Mouse (Mus musculus): ENCODE measurements around the gene Gpx3.
A peak's percentile ranks its signal among the peaks of the same experiment; 100 is the strongest.

Gpx3 gene

GRCm38 (mm10) chr11:54912503-54913316 lies 10.5 kb downstream of the Gpx3 start:
- TF ChIP-seq CTCF (conservative IDR thresholded peaks at IDR 0.05; ENCODE audit: low read length) = no peak
- no peak for TF ChIP-seq NANOG (IDR thresholded peaks at IDR 0.05; ENCODE audit: borderline replicate concordance, low read length)
- TF ChIP-seq POU5F1 (IDR thresholded peaks at IDR 0.05; ENCODE audit: borderline replicate concordance, low read length) = no peak
- no peak overlapping the region for H3K4me3 ChIP-seq (replicated peaks; ENCODE audit: low read length)

DNA sequence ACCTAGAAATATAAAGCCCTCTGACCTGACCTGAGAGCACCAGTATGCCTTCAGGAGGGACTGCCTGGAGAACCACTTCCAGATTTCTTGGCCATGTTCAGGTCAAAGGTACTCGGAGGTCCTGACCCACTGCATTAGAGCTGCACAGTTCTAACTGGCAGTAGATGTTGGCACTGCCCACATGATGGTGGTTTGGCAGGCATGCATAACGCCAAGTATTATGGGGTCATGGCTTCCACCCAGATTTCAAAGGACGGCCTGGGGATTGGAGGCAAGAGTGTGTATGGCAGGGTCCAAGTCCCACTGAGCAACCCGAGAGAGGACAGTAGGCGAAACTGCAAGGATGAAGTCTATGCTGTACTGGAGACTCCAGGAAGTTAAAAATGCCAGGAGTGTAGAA lies 11.6 kb downstream of the Gpx3 start:
- H3K36me3 ChIP-seq (ENCODE audit: insufficient read depth, low read length) = peaks cover 100% of the 10 kb centered on the region
- peaks cover 25% of the 10 kb centered on the region for H3K4me1 ChIP-seq (replicated peaks; ENCODE audit: low read depth, low read length)
- no peaks in the 10 kb centered on the region for H3K9me3 ChIP-seq (ENCODE audit: low read length)
- TF ChIP-seq CTCF (conservative IDR thresholded peaks at IDR 0.05; ENCODE audit: low read length) = no peak
- TF ChIP-seq NANOG (IDR thresholded peaks at IDR 0.05; ENCODE audit: borderline replicate concordance, low read length) = no peak
- TF ChIP-seq POU5F1 (IDR thresholded peaks at IDR 0.05; ENCODE audit: borderline replicate concordance, low read length) = no peak
- no peak overlapping the region for H3K4me3 ChIP-seq (replicated peaks; ENCODE audit: low read length)
- H3K27me3 ChIP-seq (ENCODE audit: insufficient read depth, low read length) = no peaks in the 10 kb centered on the region

More at GRCm38 (mm10) chr11:54912503-54913316, 10.5 kb downstream of the Gpx3 start:
- Histone ChIP-seq H3K4me1 (replicated peaks; ENCODE audit: low read depth, low read length) (peaks cover 23% of the 10 kb centered on the region), H3K9me3 (ENCODE audit: low read length) (no peaks in the 10 kb centered on the region), H3K36me3 (ENCODE audit: insufficient read depth, low read length) (peaks cover 100% of the 10 kb centered on the region), H3K27me3 (ENCODE audit: insufficient read depth, low read length) (no peaks in the 10 kb centered on the region)

DNA sequence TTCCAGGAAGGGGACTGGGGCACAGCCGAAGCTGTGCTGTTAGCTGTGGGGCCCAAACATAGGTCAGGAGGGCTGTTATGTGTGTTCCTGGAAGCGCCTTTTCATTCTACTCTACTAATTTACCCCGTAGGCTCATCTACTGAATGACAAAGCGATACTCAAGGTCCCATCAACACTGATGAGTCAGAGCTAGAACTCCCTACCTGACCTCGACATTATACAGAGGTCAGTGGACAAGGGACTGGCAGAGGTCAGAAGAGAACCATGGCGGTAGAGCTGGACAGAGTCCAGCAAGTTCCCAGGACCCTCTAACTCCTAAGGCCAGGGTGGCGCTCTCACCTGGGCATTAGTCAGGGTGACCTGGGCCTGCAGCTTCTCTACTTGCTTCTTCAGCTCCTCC lies 15.2 kb downstream of the Gpx3 start:
- Histone ChIP-seq H3K27me3 (ENCODE audit: insufficient read depth, low read length) (no peaks in the 10 kb centered on the region), H3K36me3 (ENCODE audit: insufficient read depth, low read length) (peaks cover 100% of the 10 kb centered on the region), H3K9me3 (ENCODE audit: low read length) (no peaks in the 10 kb centered on the region), H3K4me1 (replicated peaks; ENCODE audit: low read depth, low read length) (peaks cover 25% of the 10 kb centered on the region), H3K4me3 (replicated peaks; ENCODE audit: low read length) (no peak overlapping the region)
- TF ChIP-seq NANOG (IDR thresholded peaks at IDR 0.05; ENCODE audit: borderline replicate concordance, low read length) = peak; percentile 29; the same call in 1 of the 2 replicates
- no peak for TF ChIP-seq POU5F1 (IDR thresholded peaks at IDR 0.05; ENCODE audit: borderline replicate concordance, low read length)

GRCm38 (mm10) chr11:54918273-54918672 lies 16.0 kb downstream of the Gpx3 start:
- Histone ChIP-seq H3K4me3 (replicated peaks; ENCODE audit: low read length) (no peak overlapping the region), H3K4me1 (replicated peaks; ENCODE audit: low read depth, low read length) (peaks cover 30% of the 10 kb centered on the region), H3K36me3 (ENCODE audit: insufficient read depth, low read length) (peaks cover 100% of the 10 kb centered on the region), H3K9me3 (ENCODE audit: low read length) (no peaks in the 10 kb centered on the region), H3K27me3 (ENCODE audit: insufficient read depth, low read length) (no peaks in the 10 kb centered on the region)
- TF ChIP-seq CTCF (conservative IDR thresholded peaks at IDR 0.05; ENCODE audit: low read length) (peak; percentile 50), NANOG (IDR thresholded peaks at IDR 0.05; ENCODE audit: borderline replicate concordance, low read length) (no peak), POU5F1 (IDR thresholded peaks at IDR 0.05; ENCODE audit: borderline replicate concordance, low read length) (no peak)

DNA sequence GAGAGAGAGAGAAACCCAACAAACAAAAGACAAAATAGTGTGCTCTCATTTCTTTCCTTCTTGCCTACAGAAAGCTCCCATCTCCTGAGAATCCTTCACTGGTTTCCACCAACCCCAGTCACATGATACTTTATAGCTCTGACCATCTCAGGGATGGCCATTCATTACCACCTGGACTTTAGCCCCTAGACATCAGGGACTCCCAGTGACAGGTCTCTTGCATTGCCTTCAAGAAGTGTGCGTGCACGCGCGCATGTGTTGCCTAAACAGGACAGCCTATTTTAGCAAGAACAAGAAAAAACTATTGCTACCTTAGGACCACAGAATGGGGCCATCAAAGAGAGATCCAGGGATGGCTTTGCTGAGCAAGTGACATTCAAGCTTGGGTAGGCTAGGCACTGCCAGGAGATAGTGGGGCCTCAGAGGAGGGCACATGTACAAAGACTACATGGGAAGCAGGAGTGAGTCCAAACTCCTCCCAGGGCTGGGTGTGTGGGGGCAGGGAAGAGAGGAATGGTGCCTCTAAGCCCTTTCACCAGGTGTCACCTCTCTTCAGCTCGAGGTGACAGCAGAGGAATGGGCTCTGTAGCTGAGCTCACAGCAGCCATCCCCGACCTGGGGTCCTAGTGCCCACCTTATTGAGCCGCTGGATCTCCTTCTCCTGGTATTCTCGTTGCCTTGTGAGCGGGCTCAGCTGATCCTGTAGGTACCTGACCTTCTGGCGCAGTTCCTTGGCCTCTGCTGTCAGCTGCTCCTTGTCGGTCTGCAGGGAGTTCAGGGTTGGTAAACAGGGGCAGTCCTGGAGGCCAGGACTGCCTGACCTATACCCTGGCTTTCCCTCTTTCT lies 18.1 kb downstream of the Gpx3 start:
- peaks cover 30% of the 10 kb centered on the region for H3K4me1 ChIP-seq (replicated peaks; ENCODE audit: low read depth, low read length)
- TF ChIP-seq CTCF (conservative IDR thresholded peaks at IDR 0.05; ENCODE audit: low read length) (no peak), POU5F1 (IDR thresholded peaks at IDR 0.05; ENCODE audit: borderline replicate concordance, low read length) (no peak), NANOG (IDR thresholded peaks at IDR 0.05; ENCODE audit: borderline replicate concordance, low read length) (no peak)
- H3K9me3 ChIP-seq (ENCODE audit: low read length) = no peaks in the 10 kb centered on the region
- no peaks in the 10 kb centered on the region for H3K27me3 ChIP-seq (ENCODE audit: insufficient read depth, low read length)
- H3K4me3 ChIP-seq (replicated peaks; ENCODE audit: low read length) = no peak overlapping the region
- H3K36me3 ChIP-seq (ENCODE audit: insufficient read depth, low read length) = peaks cover 99% of the 10 kb centered on the region

GRCm38 (mm10) chr11:54920973-54921580 lies 18.8 kb downstream of the Gpx3 start:
- TF ChIP-seq CTCF (conservative IDR thresholded peaks at IDR 0.05; ENCODE audit: low read length) (no peak), POU5F1 (IDR thresholded peaks at IDR 0.05; ENCODE audit: borderline replicate concordance, low read length) (no peak), NANOG (IDR thresholded peaks at IDR 0.05; ENCODE audit: borderline replicate concordance, low read length) (no peak)
- Histone ChIP-seq H3K4me1 (replicated peaks; ENCODE audit: low read depth, low read length) (peaks cover 32% of the 10 kb centered on the region), H3K27me3 (ENCODE audit: insufficient read depth, low read length) (no peaks in the 10 kb centered on the region), H3K4me3 (replicated peaks; ENCODE audit: low read length) (no peak overlapping the region), H3K36me3 (ENCODE audit: insufficient read depth, low read length) (peaks cover 99% of the 10 kb centered on the region), H3K9me3 (ENCODE audit: low read length) (no peaks in the 10 kb centered on the region)

DNA sequence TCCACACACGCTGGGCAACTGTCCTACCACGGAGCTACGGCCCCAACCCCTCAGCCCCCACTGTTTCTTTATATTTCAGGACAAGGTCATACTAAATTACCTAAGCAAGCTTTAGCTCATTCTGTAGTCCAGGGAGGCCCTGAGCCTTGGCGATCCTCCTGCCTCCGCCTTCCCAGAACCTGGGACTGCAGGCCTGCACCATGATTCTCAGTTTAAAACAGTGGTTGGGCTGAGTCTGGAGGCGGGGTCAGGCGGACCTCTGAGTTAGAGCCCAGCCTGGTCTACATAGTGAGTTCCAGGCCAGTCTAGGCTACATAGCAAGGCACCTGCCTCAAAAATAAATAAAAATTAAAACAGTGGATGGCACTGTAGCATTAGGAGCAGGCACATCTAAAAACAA lies 19.5 kb downstream of the Gpx3 start:
- Histone ChIP-seq H3K4me1 (replicated peaks; ENCODE audit: low read depth, low read length) (peaks cover 35% of the 10 kb centered on the region), H3K27me3 (ENCODE audit: insufficient read depth, low read length) (no peaks in the 10 kb centered on the region), H3K36me3 (ENCODE audit: insufficient read depth, low read length) (peaks cover 99% of the 10 kb centered on the region), H3K4me3 (replicated peaks; ENCODE audit: low read length) (no peak overlapping the region), H3K9me3 (ENCODE audit: low read length) (no peaks in the 10 kb centered on the region)
- TF ChIP-seq CTCF (conservative IDR thresholded peaks at IDR 0.05; ENCODE audit: low read length) (no peak), POU5F1 (IDR thresholded peaks at IDR 0.05; ENCODE audit: borderline replicate concordance, low read length) (no peak), NANOG (IDR thresholded peaks at IDR 0.05; ENCODE audit: borderline replicate concordance, low read length) (no peak)

GRCm38 (mm10) chr11:54922488-54922887 lies 20.2 kb downstream of the Gpx3 start:
- peaks cover 28% of the 10 kb centered on the region for H3K4me1 ChIP-seq (replicated peaks; ENCODE audit: low read depth, low read length)
- H3K9me3 ChIP-seq (ENCODE audit: low read length) = no peaks in the 10 kb centered on the region
- TF ChIP-seq CTCF (conservative IDR thresholded peaks at IDR 0.05; ENCODE audit: low read length) = no peak
- TF ChIP-seq POU5F1 (IDR thresholded peaks at IDR 0.05; ENCODE audit: borderline replicate concordance, low read length) = no peak
- TF ChIP-seq NANOG (IDR thresholded peaks at IDR 0.05; ENCODE audit: borderline replicate concordance, low read length) = no peak
- no peak overlapping the region for H3K4me3 ChIP-seq (replicated peaks; ENCODE audit: low read length)
- H3K27me3 ChIP-seq (ENCODE audit: insufficient read depth, low read length) = no peaks in the 10 kb centered on the region
- peaks cover 99% of the 10 kb centered on the region for H3K36me3 ChIP-seq (ENCODE audit: insufficient read depth, low read length)

All from E14TG2a.4 (cell line).